Mouse (Mus musculus) stomach, embryonic 16.5 days (tissue): ENCODE results near the gene Ahdc1. TPM values are rescaled to one million over a fixed set of nuclear protein-coding genes. Genes with fewer than 3 reads are reported as not detected.
A peak's percentile ranks its signal among the peaks of the same experiment; 100 is the strongest.

Experiments used
- ATAC-seq: fragments of 200-750 bp; cut with Nextera tagmentation; 2 replicates; pipeline ENCODE4 v1.8.0; 2017; ENCODE audit warnings: moderate number of reproducible peaks, moderate TSS enrichment; ENCODE audit not compliant: insufficient read depth, low FRiP score
- H3K27ac ChIP-seq: fragments of 300-500 bp; sonication (generic); 2 replicates; pipeline ENCODE4 v1.5.1; 2014; ENCODE audit warnings: low read length
- H3K27me3 ChIP-seq: fragments of 300-500 bp; sonication (generic); 2 replicates; pipeline ENCODE4 v1.6.1; 2014; ENCODE audit warnings: low read length, control low read depth, mixed read lengths; ENCODE audit not compliant: control insufficient read depth, insufficient read depth
- H3K36me3 ChIP-seq: fragments of 300-500 bp; sonication (generic); 2 replicates; pipeline ENCODE4 v1.6.1; 2014; ENCODE audit warnings: low read length; ENCODE audit not compliant: control insufficient read depth, insufficient read depth
- H3K4me1 ChIP-seq: fragments of 300-500 bp; sonication (generic); 2 replicates; pipeline ENCODE4 v1.6.1; 2014; ENCODE audit warnings: low read length, control low read depth, mixed read lengths; ENCODE audit not compliant: control insufficient read depth, insufficient read depth
- H3K4me2 ChIP-seq: fragments of 300-500 bp; sonication (generic); 2 replicates; pipeline ENCODE4 v1.6.1; 2014; ENCODE audit warnings: low read depth, low read length, mixed read lengths
- H3K4me3 ChIP-seq: fragments of 300-500 bp; sonication (generic); replicated peaks from 2 replicates; pipeline ENCODE4 v1.5.1; 2014; ENCODE audit warnings: mild to moderate bottlenecking, low read length
- H3K9ac ChIP-seq: fragments of 300-500 bp; sonication (generic); 2 replicates; pipeline ENCODE4 v1.6.1; 2014; ENCODE audit warnings: low read length
- H3K9me3 ChIP-seq: fragments of 300-500 bp; sonication (generic); replicated peaks from 2 replicates; pipeline ENCODE4 v1.6.1; 2016; ENCODE audit warnings: low read length, control low read depth; ENCODE audit not compliant: control insufficient read depth
- whole genome bisulfite sequencing: fragments of 180-500 bp; shearing (Covaris S2); extraction: QIAGEN DNeasy Blood & Tissue Kit; methylation state at CpG from one replicate; pipeline ENCODE4 v1.1.7; 2014; 5-methylcytosine and 5-hydroxymethylcytosine counted together
- polyA plus RNA-seq: library from polyadenylated mRNA; unstranded; fragments of >200 nt; fragmentation: Nextera tagmentation; extraction: Ambion mirVana; gene quantifications from 2 replicates; pipeline ENCODE4 v1.2.1, GENCODE M21; 2015

The Ahdc1 gene
- polyA plus RNA-seq, 1 experiment from 2014 or later = 7.1 TPM

DNA sequence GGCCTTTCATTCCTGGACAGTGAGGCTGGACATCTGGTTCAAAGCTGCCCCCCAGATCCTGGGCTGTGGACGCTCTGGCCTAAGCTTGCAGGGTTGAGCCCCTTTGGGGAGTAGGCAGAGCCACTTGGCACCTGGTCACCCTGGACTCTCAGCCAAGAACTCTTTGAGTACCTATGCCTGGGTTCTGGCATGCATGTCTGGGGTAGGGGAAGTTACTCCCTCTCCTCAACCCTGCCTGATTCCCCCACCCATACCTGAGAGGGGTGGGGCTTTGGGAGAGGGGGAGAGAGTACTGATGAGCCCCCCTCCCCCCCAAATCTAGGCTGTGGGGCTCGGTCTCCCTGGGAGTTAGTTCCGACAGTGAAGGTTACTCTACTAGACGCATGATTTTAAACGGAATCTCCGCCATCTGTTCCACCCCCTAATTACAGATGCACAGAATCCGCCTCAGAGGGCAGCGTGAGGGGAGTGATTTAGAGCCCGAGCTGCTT is 10.2 kb downstream of the Ahdc1 start:
- WGBS = 23% methylated on average over 9 of the region's 9 CpGs
- Histone ChIP-seq H3K36me3 (no peaks in the 10 kb centered on the region), H3K27me3 (no peaks in the 10 kb centered on the region), H3K9me3 (no peaks in the 10 kb centered on the region), H3K4me3 (no peak overlapping the region), H3K4me2 (peak overlapping the region; percentile 10; the same call in 1 of the 2 replicates), H3K27ac (peak overlapping the region; percentile 75; the same call in 1 of the 2 replicates), H3K4me1 (peaks cover 84% of the 10 kb centered on the region), H3K9ac (peak overlapping the region; percentile 48; the same call in 1 of the 2 replicates)
- ATAC-seq = no peak

DNA sequence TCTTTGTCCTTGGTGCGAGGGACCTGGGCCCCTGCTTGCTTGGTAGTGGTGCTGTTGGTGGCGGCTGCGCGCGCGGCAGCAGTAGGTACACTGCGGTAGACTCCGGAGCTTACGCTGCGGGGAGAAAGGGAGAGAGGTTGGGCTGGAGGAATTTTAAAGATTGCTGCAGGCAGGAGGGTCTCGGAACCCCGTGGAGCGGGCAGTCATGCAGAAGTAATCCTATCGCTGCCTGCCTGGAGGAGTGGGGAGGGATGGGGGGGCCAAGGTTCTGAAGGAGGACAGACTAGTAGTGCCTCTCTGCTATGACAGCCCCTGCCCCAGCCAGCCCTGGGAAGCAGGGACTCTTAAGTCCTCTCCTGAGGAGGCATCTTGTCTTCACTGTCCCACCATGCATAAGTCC is 11.2 kb downstream of the Ahdc1 start:
- no peak for ATAC-seq
- peaks cover 82% of the 10 kb centered on the region for H3K4me1 ChIP-seq
- no peaks in the 10 kb centered on the region for H3K9me3 ChIP-seq
- H3K4me3 ChIP-seq = no peak overlapping the region
- H3K36me3 ChIP-seq = no peaks in the 10 kb centered on the region
- H3K27me3 ChIP-seq = no peaks in the 10 kb centered on the region
- 41% methylated on average over 14 of the region's 14 CpGs for WGBS
- H3K9ac ChIP-seq = peak overlapping the region; percentile 47; the same call in 1 of the 2 replicates
- peak overlapping the region; percentile 4; the same call in 1 of the 2 replicates for H3K27ac ChIP-seq
- H3K4me2 ChIP-seq = no peak overlapping the region

DNA sequence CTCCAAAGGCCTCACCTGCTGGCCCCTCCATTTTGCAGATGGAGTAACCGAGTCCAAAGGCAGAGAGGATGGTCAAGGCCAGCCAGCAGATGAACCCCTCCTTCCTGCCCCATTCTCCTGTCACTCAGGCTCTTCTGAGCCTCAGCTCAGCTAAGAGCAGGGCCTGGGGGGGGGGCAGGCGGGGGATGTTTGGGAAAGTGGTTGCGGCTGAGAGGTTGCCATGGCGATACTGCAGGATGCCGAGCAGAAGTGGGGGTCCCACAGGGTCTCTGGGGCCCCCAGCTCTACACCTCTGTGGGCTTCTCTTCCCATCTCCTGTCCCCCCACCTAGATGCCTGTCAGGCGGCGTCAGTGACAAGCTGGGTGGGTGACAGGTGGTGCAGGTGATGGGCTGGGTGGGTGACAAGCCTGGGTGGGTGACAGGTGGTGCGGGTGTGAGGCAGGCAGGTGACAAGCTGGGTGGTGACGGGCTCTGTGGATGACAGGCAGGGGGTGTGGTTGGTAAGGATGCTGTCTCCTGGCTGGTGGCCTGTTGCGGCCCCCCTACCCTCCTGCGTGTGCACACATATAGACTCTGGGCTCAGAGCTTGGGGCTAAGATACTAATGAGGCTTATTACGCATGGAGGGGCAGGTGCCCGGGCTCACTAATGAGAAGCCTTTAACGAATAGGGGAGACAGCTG is 12.0 kb downstream of the Ahdc1 start:
- 77% methylated on average over 14 of the region's 14 CpGs for WGBS
- no peaks in the 10 kb centered on the region for H3K36me3 ChIP-seq
- no peak for ATAC-seq
- peak overlapping the region; percentile 90; the same call in 1 of the 2 replicates for H3K27ac ChIP-seq
- H3K9me3 ChIP-seq = no peaks in the 10 kb centered on the region
- peaks cover 73% of the 10 kb centered on the region for H3K4me1 ChIP-seq
- H3K27me3 ChIP-seq = no peaks in the 10 kb centered on the region
- H3K9ac ChIP-seq = peak overlapping the region; percentile 18; the same call in 1 of the 2 replicates
- no peak overlapping the region for H3K4me3 ChIP-seq
- H3K4me2 ChIP-seq = no peak overlapping the region

DNA sequence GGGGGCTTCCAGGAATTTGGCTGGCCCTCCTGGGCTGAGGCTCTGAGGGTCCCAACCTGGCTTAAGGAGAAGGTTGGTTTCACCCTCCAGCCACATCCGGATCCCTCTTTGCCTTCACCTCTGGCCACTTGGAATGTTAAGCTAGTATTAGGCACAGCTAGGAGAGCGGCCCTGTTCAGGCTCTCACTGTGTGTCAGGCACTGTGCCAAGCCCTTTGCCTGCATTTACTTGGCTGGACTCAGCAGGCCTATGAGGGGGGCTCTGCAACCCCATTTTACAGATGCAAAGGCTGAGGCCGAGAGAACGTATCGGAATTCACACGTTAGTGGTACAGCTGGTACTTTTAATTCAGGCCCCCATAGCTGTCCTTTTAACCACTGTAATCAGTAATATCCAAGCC is 12.6 kb downstream of the Ahdc1 start:
- Histone ChIP-seq H3K4me3 (no peak overlapping the region), H3K27ac (peak overlapping the region; percentile 90), H3K4me2 (no peak overlapping the region), H3K9ac (peak overlapping the region; percentile 13; the same call in 1 of the 2 replicates), H3K27me3 (no peaks in the 10 kb centered on the region), H3K9me3 (no peaks in the 10 kb centered on the region), H3K36me3 (no peaks in the 10 kb centered on the region), H3K4me1 (peaks cover 71% of the 10 kb centered on the region)
- WGBS = 78% methylated on average over 6 of the region's 6 CpGs
- ATAC-seq = no peak

DNA sequence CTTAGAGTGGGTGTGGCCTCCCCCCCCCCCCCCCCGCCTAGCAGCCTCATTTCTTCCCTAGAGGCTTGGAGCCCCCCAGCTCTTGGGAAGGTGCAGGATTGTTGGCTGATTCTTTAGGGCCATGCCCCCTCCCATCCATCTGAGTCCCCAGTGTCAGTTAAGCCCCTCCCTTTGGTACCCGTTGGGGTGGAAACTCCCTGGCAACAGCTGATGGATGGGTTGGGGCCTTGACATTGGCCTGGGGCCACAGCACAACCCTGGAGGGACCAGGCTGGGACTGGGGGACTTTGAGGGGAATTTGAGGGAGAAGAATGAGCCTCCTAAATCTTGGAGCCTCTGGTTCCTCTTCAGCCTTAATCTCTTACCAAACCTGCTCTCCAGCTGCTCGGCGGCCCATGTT is 13.3 kb downstream of the Ahdc1 start:
- Histone ChIP-seq H3K4me2 (peak overlapping the region; percentile 27; the same call in 1 of the 2 replicates), H3K4me3 (no peak overlapping the region), H3K9me3 (no peaks in the 10 kb centered on the region), H3K27me3 (no peaks in the 10 kb centered on the region), H3K27ac (peak overlapping the region; percentile 90), H3K36me3 (no peaks in the 10 kb centered on the region), H3K4me1 (peaks cover 71% of the 10 kb centered on the region), H3K9ac (peak overlapping the region; percentile 38; the same call in 1 of the 2 replicates)
- ATAC-seq = no peak
- 29% methylated on average over 3 of the region's 4 CpGs for WGBS

DNA sequence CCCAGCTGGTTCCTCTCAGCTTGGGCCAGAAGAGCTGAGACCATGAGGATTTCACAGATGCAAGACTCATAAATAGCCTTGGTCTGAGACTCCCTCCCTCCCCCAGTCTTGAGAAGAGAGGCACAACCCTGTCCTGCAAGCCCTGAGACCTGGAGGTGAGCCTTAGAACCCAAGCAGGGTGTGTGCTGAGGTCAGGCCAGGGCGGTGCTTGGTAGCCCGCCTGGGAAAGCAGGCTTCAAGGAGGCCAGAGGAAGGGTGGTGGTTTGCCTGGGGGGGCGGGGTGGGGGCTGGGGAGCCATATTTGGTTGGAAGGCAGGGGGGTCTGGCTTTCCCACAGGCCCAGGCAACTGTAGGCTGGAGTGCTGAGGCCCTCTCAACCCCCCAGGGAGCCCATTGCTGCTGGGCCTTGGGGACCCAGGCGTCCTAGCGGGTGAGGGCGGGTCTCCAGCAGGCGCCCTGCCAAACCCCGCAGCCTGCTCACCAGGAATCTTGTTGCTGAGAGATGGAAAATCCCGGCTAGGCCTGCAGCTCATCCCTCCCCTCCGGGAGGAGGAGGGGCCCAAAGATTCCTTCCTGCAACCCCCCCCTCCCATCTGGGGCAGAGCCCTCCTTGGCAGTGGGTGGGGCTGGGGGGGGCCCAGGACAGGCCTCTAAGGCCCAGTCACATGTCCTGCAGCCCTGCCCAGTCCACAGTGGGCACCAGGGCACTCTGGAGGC is 14.1 kb downstream of the Ahdc1 start:
- Histone ChIP-seq H3K9me3 (no peaks in the 10 kb centered on the region), H3K4me3 (no peak overlapping the region), H3K36me3 (no peaks in the 10 kb centered on the region), H3K27ac (peak overlapping the region; percentile 90), H3K4me2 (peak overlapping the region; percentile 27; the same call in 1 of the 2 replicates), H3K4me1 (peaks cover 73% of the 10 kb centered on the region), H3K9ac (peak overlapping the region; percentile 38), H3K27me3 (no peaks in the 10 kb centered on the region)
- peak; percentile 57 for ATAC-seq
- 10% methylated on average over 10 of the region's 10 CpGs for WGBS

DNA sequence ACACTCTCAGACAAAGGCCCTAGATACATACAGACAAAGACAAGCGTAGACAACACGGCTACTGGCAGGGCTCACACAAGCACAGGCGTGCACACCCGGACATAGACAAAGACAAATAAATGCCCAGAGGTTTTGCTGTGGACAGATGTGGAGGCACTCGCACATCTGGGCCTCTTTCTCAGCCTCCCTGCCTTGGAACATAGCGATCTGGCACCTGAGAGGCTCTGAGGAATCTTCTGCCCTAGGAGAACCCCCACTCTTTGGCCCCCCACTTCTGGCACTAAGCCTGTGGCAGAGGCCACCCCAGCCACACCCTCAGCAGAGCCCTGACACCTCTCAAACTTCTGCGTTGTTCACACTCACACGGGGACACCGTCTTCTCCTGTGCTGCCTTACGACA is 15.2 kb downstream of the Ahdc1 start:
- 59% methylated on average over 10 of the region's 10 CpGs for WGBS
- no peak overlapping the region for H3K4me3 ChIP-seq
- H3K4me1 ChIP-seq = peaks cover 62% of the 10 kb centered on the region
- no peaks in the 10 kb centered on the region for H3K36me3 ChIP-seq
- no peak overlapping the region for H3K9ac ChIP-seq
- H3K27me3 ChIP-seq = no peaks in the 10 kb centered on the region
- no peak overlapping the region for H3K4me2 ChIP-seq
- H3K9me3 ChIP-seq = no peaks in the 10 kb centered on the region
- peak overlapping the region; percentile 90; the same call in 1 of the 2 replicates for H3K27ac ChIP-seq
- no peak for ATAC-seq

DNA sequence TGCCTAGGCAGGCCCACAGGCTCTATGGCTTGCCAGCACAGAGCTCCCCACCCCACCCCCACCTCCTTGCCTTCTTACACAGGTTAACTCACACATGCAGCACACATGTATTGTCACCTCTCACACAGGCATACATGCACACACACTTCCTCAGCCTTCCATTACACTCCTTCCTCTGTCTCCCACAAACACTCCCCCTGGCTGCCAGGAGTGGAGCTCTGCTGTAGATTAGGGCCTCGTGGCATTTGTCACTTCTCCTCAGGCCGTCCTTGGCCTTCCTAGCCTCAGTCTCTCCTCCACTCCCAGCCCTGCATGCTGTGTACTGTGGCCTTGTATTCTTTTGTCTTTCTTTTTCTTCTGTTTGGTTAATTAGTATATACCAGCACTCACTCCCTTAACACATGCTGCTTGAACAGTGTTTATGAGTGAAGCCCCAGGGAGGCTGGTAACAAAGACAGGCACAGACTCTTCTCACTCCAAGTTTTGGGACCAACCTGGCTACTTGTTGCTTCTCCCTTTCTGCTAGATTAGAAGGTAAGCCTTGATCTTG is 15.8 kb downstream of the Ahdc1 start:
- no peak overlapping the region for H3K27ac ChIP-seq
- WGBS = 26% methylated on average over 2 of the region's 2 CpGs
- no peak for ATAC-seq

DNA sequence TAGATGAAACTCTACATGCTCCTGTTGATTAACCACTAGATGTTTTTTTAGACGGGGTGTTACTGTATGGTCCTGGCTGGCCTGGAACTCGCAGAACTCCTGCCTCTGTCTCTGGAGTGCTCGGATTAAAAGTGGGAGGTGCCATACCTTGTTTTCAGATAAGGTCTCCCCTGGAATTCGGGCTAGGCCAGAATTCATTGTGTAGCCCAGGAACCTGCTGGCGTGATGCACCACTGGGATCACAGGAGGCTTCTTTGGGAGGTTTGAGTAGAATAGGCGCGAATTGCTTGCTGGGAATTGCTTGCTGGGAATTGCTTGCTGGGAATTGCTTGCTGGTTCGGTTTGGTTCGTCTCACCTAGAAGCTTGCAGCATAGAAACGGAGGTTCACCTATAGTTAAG is 16.7 kb downstream of the Ahdc1 start:
- WGBS = 63% methylated on average over 10 of the region's 10 CpGs
- Histone ChIP-seq H3K36me3 (no peaks in the 10 kb centered on the region), H3K4me3 (no peak overlapping the region), H3K4me2 (no peak overlapping the region), H3K9ac (no peak overlapping the region), H3K4me1 (peaks cover 47% of the 10 kb centered on the region), H3K27me3 (no peaks in the 10 kb centered on the region), H3K27ac (no peak overlapping the region), H3K9me3 (no peaks in the 10 kb centered on the region)
- no peak for ATAC-seq

More for the DNA sequence above, 15.8 kb downstream of the Ahdc1 start:
- Histone ChIP-seq H3K4me3 (no peak overlapping the region), H3K4me2 (no peak overlapping the region), H3K9ac (no peak overlapping the region), H3K9me3 (no peaks in the 10 kb centered on the region), H3K36me3 (no peaks in the 10 kb centered on the region), H3K27me3 (no peaks in the 10 kb centered on the region), H3K4me1 (peaks cover 56% of the 10 kb centered on the region)
